Mouse (Mus musculus): ENCODE measurements around the gene Aebp1. TPM values are rescaled to one million over a fixed set of nuclear protein-coding genes. Genes with fewer than 3 reads are reported as not detected.

Aebp1 gene
- polyA plus RNA-seq, 1 experiment from 2014 or later = 27.4 TPM

- Histone ChIP-seq H3K9me3 (ENCODE audit: control insufficient read depth, low read length) (no peaks in the 10 kb centered on the region), H3K4me2 (ENCODE audit: low read length) (no peak overlapping the region), H3K4me1 (ENCODE audit: control insufficient read depth, insufficient read depth, low read depth, low read length) (no peaks in the 10 kb centered on the region), H3K36me3 (ENCODE audit: control insufficient read depth, insufficient read depth, low read length) (peaks cover 8% of the 10 kb centered on the region), H3K9ac (ENCODE audit: low read depth, low read length) (no peak overlapping the region), H3K27me3 (replicated peaks; ENCODE audit: control insufficient read depth, insufficient read depth, low read length) (peaks cover 3% of the 10 kb centered on the region; the same call in 1 of the 2 replicates), H3K27ac (ENCODE audit: low read depth, low read length) (no peak overlapping the region), H3K4me3 (ENCODE audit: low read length) (no peak overlapping the region)
- no peak for ATAC-seq
- 81% methylated on average over 2 of the region's 2 CpGs for WGBS
Observed at GRCm38 (mm10) chr11:5867196-5867595, 5.4 kb downstream of the Aebp1 start.

- Histone ChIP-seq H3K4me2 (ENCODE audit: low read length) (no peak overlapping the region), H3K4me3 (ENCODE audit: low read length) (no peak overlapping the region), H3K4me1 (ENCODE audit: control insufficient read depth, insufficient read depth, low read depth, low read length) (no peaks in the 10 kb centered on the region), H3K36me3 (ENCODE audit: control insufficient read depth, insufficient read depth, low read length) (peaks cover 16% of the 10 kb centered on the region), H3K9ac (ENCODE audit: low read depth, low read length) (no peak overlapping the region), H3K27me3 (replicated peaks; ENCODE audit: control insufficient read depth, insufficient read depth, low read length) (no peaks in the 10 kb centered on the region), H3K27ac (ENCODE audit: low read depth, low read length) (no peak overlapping the region), H3K9me3 (ENCODE audit: control insufficient read depth, low read length) (no peaks in the 10 kb centered on the region)
- WGBS = 88% methylated on average over 12 of the region's 12 CpGs
- no peak for ATAC-seq
Observed at GRCm38 (mm10) chr11:5868324-5868723, 6.6 kb downstream of the Aebp1 start.

- 93% methylated on average over 16 of the region's 16 CpGs for WGBS
- Histone ChIP-seq H3K4me3 (ENCODE audit: low read length) (no peak overlapping the region), H3K36me3 (ENCODE audit: control insufficient read depth, insufficient read depth, low read length) (peaks cover 25% of the 10 kb centered on the region), H3K27me3 (replicated peaks; ENCODE audit: control insufficient read depth, insufficient read depth, low read length) (no peaks in the 10 kb centered on the region), H3K9ac (ENCODE audit: low read depth, low read length) (no peak overlapping the region), H3K4me2 (ENCODE audit: low read length) (no peak overlapping the region), H3K27ac (ENCODE audit: low read depth, low read length) (no peak overlapping the region), H3K4me1 (ENCODE audit: control insufficient read depth, insufficient read depth, low read depth, low read length) (no peaks in the 10 kb centered on the region), H3K9me3 (ENCODE audit: control insufficient read depth, low read length) (no peaks in the 10 kb centered on the region)
- ATAC-seq = no peak
Observed at GRCm38 (mm10) chr11:5869331-5869730, 7.6 kb downstream of the Aebp1 start.

- Histone ChIP-seq H3K27ac (ENCODE audit: low read depth, low read length) (no peak overlapping the region), H3K4me1 (ENCODE audit: control insufficient read depth, insufficient read depth, low read depth, low read length) (no peaks in the 10 kb centered on the region), H3K27me3 (replicated peaks; ENCODE audit: control insufficient read depth, insufficient read depth, low read length) (no peaks in the 10 kb centered on the region), H3K4me3 (ENCODE audit: low read length) (no peak overlapping the region), H3K4me2 (ENCODE audit: low read length) (no peak overlapping the region), H3K36me3 (ENCODE audit: control insufficient read depth, insufficient read depth, low read length) (peaks cover 31% of the 10 kb centered on the region), H3K9me3 (ENCODE audit: control insufficient read depth, low read length) (no peaks in the 10 kb centered on the region), H3K9ac (ENCODE audit: low read depth, low read length) (no peak overlapping the region)
- no peak for ATAC-seq
- 87% methylated on average over 16 of the region's 16 CpGs for WGBS
Observed at GRCm38 (mm10) chr11:5870069-5870468, 8.3 kb downstream of the Aebp1 start.

- peaks cover 31% of the 10 kb centered on the region for H3K36me3 ChIP-seq (ENCODE audit: control insufficient read depth, insufficient read depth, low read length)
- H3K9me3 ChIP-seq (ENCODE audit: control insufficient read depth, low read length) = no peaks in the 10 kb centered on the region
- no peak overlapping the region for H3K4me3 ChIP-seq (ENCODE audit: low read length)
- H3K27ac ChIP-seq (ENCODE audit: low read depth, low read length) = no peak overlapping the region
- H3K4me2 ChIP-seq (ENCODE audit: low read length) = no peak overlapping the region
- 95% methylated on average over 11 of the region's 11 CpGs for WGBS
- peaks cover 13% of the 10 kb centered on the region for H3K4me1 ChIP-seq (ENCODE audit: control insufficient read depth, insufficient read depth, low read depth, low read length)
- H3K9ac ChIP-seq (ENCODE audit: low read depth, low read length) = no peak overlapping the region
- no peak for ATAC-seq
- H3K27me3 ChIP-seq (replicated peaks; ENCODE audit: control insufficient read depth, insufficient read depth, low read length) = no peaks in the 10 kb centered on the region
Observed at GRCm38 (mm10) chr11:5872707-5873106, 11.0 kb downstream of the Aebp1 start.

- Histone ChIP-seq H3K4me3 (ENCODE audit: low read length) (no peak overlapping the region), H3K27me3 (replicated peaks; ENCODE audit: control insufficient read depth, insufficient read depth, low read length) (no peaks in the 10 kb centered on the region), H3K4me1 (ENCODE audit: control insufficient read depth, insufficient read depth, low read depth, low read length) (peaks cover 13% of the 10 kb centered on the region), H3K36me3 (ENCODE audit: control insufficient read depth, insufficient read depth, low read length) (peaks cover 31% of the 10 kb centered on the region), H3K27ac (ENCODE audit: low read depth, low read length) (no peak overlapping the region), H3K4me2 (ENCODE audit: low read length) (no peak overlapping the region), H3K9ac (ENCODE audit: low read depth, low read length) (no peak overlapping the region), H3K9me3 (ENCODE audit: control insufficient read depth, low read length) (no peaks in the 10 kb centered on the region)
- no peak for ATAC-seq
- WGBS = 96% methylated on average over 9 of the region's 9 CpGs
Observed at GRCm38 (mm10) chr11:5873192-5873591, 11.4 kb downstream of the Aebp1 start.

- peaks cover 17% of the 10 kb centered on the region for H3K4me1 ChIP-seq (ENCODE audit: control insufficient read depth, insufficient read depth, low read depth, low read length)
- peaks cover 22% of the 10 kb centered on the region for H3K36me3 ChIP-seq (ENCODE audit: control insufficient read depth, insufficient read depth, low read length)
- no peak overlapping the region for H3K27ac ChIP-seq (ENCODE audit: low read depth, low read length)
- ATAC-seq = no peak
- H3K9me3 ChIP-seq (ENCODE audit: control insufficient read depth, low read length) = no peaks in the 10 kb centered on the region
- peak overlapping the region; percentile 78 for H3K9ac ChIP-seq (ENCODE audit: low read depth, low read length)
- 2% methylated on average over 5 of the region's 5 CpGs for WGBS
- no peaks in the 10 kb centered on the region for H3K27me3 ChIP-seq (replicated peaks; ENCODE audit: control insufficient read depth, insufficient read depth, low read length)
- peak overlapping the region; percentile 82 for H3K4me3 ChIP-seq (ENCODE audit: low read length)
- peak overlapping the region; percentile 76 for H3K4me2 ChIP-seq (ENCODE audit: low read length)
Observed at GRCm38 (mm10) chr11:5877421-5877820, 15.7 kb downstream of the Aebp1 start.

GRCm38 (mm10) chr11:5877921-5878526, 16.3 kb downstream of the Aebp1 start, which contains the start of gene Pold2:
TSS of gene Pold2 (minus strand) at chr11:5878292.
- peak within 1 kb of the TSS; percentile 82 for H3K4me3 ChIP-seq (ENCODE audit: low read length)
- ATAC-seq = peak; percentile 99
- peak within 1 kb of the TSS; percentile 90 for H3K27ac ChIP-seq (ENCODE audit: low read depth, low read length)
- peak within 1 kb of the TSS; percentile 78 for H3K9ac ChIP-seq (ENCODE audit: low read depth, low read length)
- H3K4me1 ChIP-seq (ENCODE audit: control insufficient read depth, insufficient read depth, low read depth, low read length) = peaks cover 17% of the 10 kb centered on the region
- peaks cover 18% of the 10 kb centered on the region for H3K36me3 ChIP-seq (ENCODE audit: control insufficient read depth, insufficient read depth, low read length)
- under 1% methylated on average over 52 of the region's 52 CpGs for WGBS
- no peaks in the 10 kb centered on the region for H3K9me3 ChIP-seq (ENCODE audit: control insufficient read depth, low read length)
- H3K27me3 ChIP-seq (replicated peaks; ENCODE audit: control insufficient read depth, insufficient read depth, low read length) = no peaks in the 10 kb centered on the region
- H3K4me2 ChIP-seq (ENCODE audit: low read length) = peak within 1 kb of the TSS; percentile 76

- no peaks in the 10 kb centered on the region for H3K27me3 ChIP-seq (replicated peaks; ENCODE audit: control insufficient read depth, insufficient read depth, low read length)
- WGBS = 40% methylated on average over 8 of the region's 8 CpGs
- H3K4me3 ChIP-seq (ENCODE audit: low read length) = peak overlapping the region; percentile 82
- no peak for ATAC-seq
- H3K4me1 ChIP-seq (ENCODE audit: control insufficient read depth, insufficient read depth, low read depth, low read length) = peaks cover 17% of the 10 kb centered on the region
- H3K9ac ChIP-seq (ENCODE audit: low read depth, low read length) = peak overlapping the region; percentile 74
- peaks cover 13% of the 10 kb centered on the region for H3K36me3 ChIP-seq (ENCODE audit: control insufficient read depth, insufficient read depth, low read length)
- H3K27ac ChIP-seq (ENCODE audit: low read depth, low read length) = peak overlapping the region; percentile 90
- H3K9me3 ChIP-seq (ENCODE audit: control insufficient read depth, low read length) = no peaks in the 10 kb centered on the region
- H3K4me2 ChIP-seq (ENCODE audit: low read length) = peak overlapping the region; percentile 76
Observed at GRCm38 (mm10) chr11:5878661-5879060, 16.9 kb downstream of the Aebp1 start.
